Mouse (Mus musculus) liver, adult 2 months (tissue): ENCODE measurements around the gene Rims1. TPM values are rescaled to one million over a fixed set of nuclear protein-coding genes. Genes with fewer than 3 reads are reported as not detected.

Experiments
- DNase-seq: peaks from one replicate; pipeline ENCODE4 v3.0.0-alpha.2; 2011; ENCODE audit warnings: low read depth, low spot score; ENCODE audit errors: extremely low read depth
- H3K27ac ChIP-seq: fragments of 200-500 bp; replicated peaks from 2 replicates; pipeline ENCODE4 v1.5.1; 2012; ENCODE audit warnings: low read depth, mild to moderate bottlenecking, control low read depth, inconsistent platforms, low read length; ENCODE audit not compliant: insufficient read depth
- H3K27me3 ChIP-seq: fragments of 200-500 bp; 2 replicates; pipeline ENCODE4 v1.6.1; 2012; ENCODE audit warnings: mild to moderate bottlenecking, moderate library complexity, low read length, inconsistent platforms; ENCODE audit not compliant: control insufficient read depth, insufficient read depth
- H3K36me3 ChIP-seq: fragments of 200-500 bp; 2 replicates; pipeline ENCODE4 v1.6.1; 2012; ENCODE audit warnings: low read length, inconsistent platforms; ENCODE audit not compliant: control insufficient read depth, insufficient read depth
- H3K4me1 ChIP-seq: fragments of 200-500 bp; 2 replicates; pipeline ENCODE4 v1.6.1; 2011; ENCODE audit warnings: low read length; ENCODE audit not compliant: control insufficient read depth, insufficient read depth
- H3K4me3 ChIP-seq: fragments of 200-500 bp; 2 replicates; pipeline ENCODE4 v1.5.1; 2011; ENCODE audit warnings: low read depth, mild to moderate bottlenecking, control low read depth, low read length, moderate library complexity; ENCODE audit not compliant: insufficient read depth
- H3K79me2 ChIP-seq: fragments of 200-500 bp; 2 replicates; pipeline ENCODE4 v1.6.1; 2012; ENCODE audit warnings: inconsistent platforms, mild to moderate bottlenecking, low read length, moderate library complexity; ENCODE audit not compliant: control insufficient read depth, insufficient read depth
- H3K9ac ChIP-seq: fragments of 200-500 bp; 2 replicates; pipeline ENCODE4 v1.6.1; 2012; ENCODE audit warnings: low read depth, mild to moderate bottlenecking, control low read depth, inconsistent platforms, low read length
- CTCF ChIP-seq: fragments of 200-500 bp; IDR thresholded peaks from 2 replicates; pipeline ENCODE4 v1.5.1; 2011; ENCODE audit warnings: low read depth, low read length, control low read depth
- POLR2A ChIP-seq: fragments of 200-500 bp; IDR thresholded peaks from 2 replicates; pipeline ENCODE4 v1.6.1; 2011; ENCODE audit warnings: low read length, control low read depth; ENCODE audit not compliant: insufficient read depth; ENCODE audit errors: extremely low read depth
- WGBS: fragments of 180-500 bp; shearing (Covaris S2); methylation state at CpG from one replicate; pipeline ENCODE4 v1.1.7; 2018; 5-methylcytosine and 5-hydroxymethylcytosine counted together
- polyA plus RNA-seq: library from polyadenylated mRNA; depleted of rRNA; stranded (reverse); fragments of >200 nt; gene quantifications from 2 replicates; pipeline ENCODE4 v1.2.3, GENCODE M21; 2012
- total RNA-seq: library from RNA; depleted of rRNA; stranded (reverse); fragments of >200 nt; gene quantifications from 2 replicates; pipeline ENCODE4 v1.2.3, GENCODE M21; 2014

Gene Rims1
- total and polyA plus RNA-seq, 2 experiments: under 0.01 TPM; not detected in 1

GRCm38 (mm10) chr1:22338914-22339313 lies 466.9 kb downstream of the Rims1 start:
- DNase-seq: no peak

GRCm38 (mm10) chr1:22320941-22321676 lies 484.7 kb downstream of the Rims1 start:
- H3K79me2 ChIP-seq: no peaks in the 10 kb centered on the region
- no peaks in the 10 kb centered on the region for H3K27me3 ChIP-seq
- H3K27ac ChIP-seq: no peak overlapping the region
- H3K36me3 ChIP-seq: no peaks in the 10 kb centered on the region
- WGBS: 78% methylated on average over 6 of the region's 6 CpGs
- H3K9ac ChIP-seq: no peak overlapping the region
- H3K4me1 ChIP-seq: no peaks in the 10 kb centered on the region
- TF ChIP-seq CTCF (no peak), POLR2A (no peak)
- no peak overlapping the region for H3K4me3 ChIP-seq
- no peak for DNase-seq

More at GRCm38 (mm10) chr1:22338914-22339313, 466.9 kb downstream of the Rims1 start:
- 85% methylated on average over 9 of the region's 9 CpGs for WGBS
- H3K36me3 ChIP-seq: no peaks in the 10 kb centered on the region
- H3K9ac ChIP-seq: no peak overlapping the region
- TF ChIP-seq CTCF (no peak), POLR2A (no peak)
- H3K4me1 ChIP-seq: no peaks in the 10 kb centered on the region
- H3K79me2 ChIP-seq: no peaks in the 10 kb centered on the region
- no peak overlapping the region for H3K4me3 ChIP-seq
- no peak overlapping the region for H3K27ac ChIP-seq
- no peaks in the 10 kb centered on the region for H3K27me3 ChIP-seq

- H3K9ac ChIP-seq: no peak overlapping the region
- H3K4me3 ChIP-seq: no peak overlapping the region
- 9% methylated on average over 2 of the region's 2 CpGs for WGBS
- peaks cover 4% of the 10 kb centered on the region for H3K4me1 ChIP-seq
- no peaks in the 10 kb centered on the region for H3K79me2 ChIP-seq
- no peaks in the 10 kb centered on the region for H3K36me3 ChIP-seq
- H3K27ac ChIP-seq: no peak overlapping the region
- TF ChIP-seq CTCF (no peak), POLR2A (no peak)
- peak; percentile 67 for DNase-seq
- no peaks in the 10 kb centered on the region for H3K27me3 ChIP-seq
These were observed 490.3 kb downstream of the Rims1 start for GRCm38 (mm10) chr1:22315537-22315936.

GRCm38 (mm10) chr1:22311471-22311870 lies 494.3 kb downstream of the Rims1 start:
- DNase-seq: no peak
- Histone ChIP-seq H3K4me1 (peaks cover 4% of the 10 kb centered on the region), H3K79me2 (no peaks in the 10 kb centered on the region), H3K9ac (no peak overlapping the region), H3K27me3 (no peaks in the 10 kb centered on the region), H3K27ac (no peak overlapping the region), H3K36me3 (no peaks in the 10 kb centered on the region), H3K4me3 (no peak overlapping the region)
- WGBS: 92% methylated on average over 7 of the region's 7 CpGs
- TF ChIP-seq CTCF (no peak), POLR2A (no peak)

GRCm38 (mm10) chr1:22306519-22306918 lies 499.3 kb downstream of the Rims1 start:
- no peaks in the 10 kb centered on the region for H3K36me3 ChIP-seq
- H3K9ac ChIP-seq: no peak overlapping the region
- H3K27me3 ChIP-seq: no peaks in the 10 kb centered on the region
- H3K79me2 ChIP-seq: no peaks in the 10 kb centered on the region
- no peaks in the 10 kb centered on the region for H3K4me1 ChIP-seq
- H3K27ac ChIP-seq: no peak overlapping the region
- TF ChIP-seq POLR2A (no peak), CTCF (no peak)
- 78% methylated on average over 5 of the region's 5 CpGs for WGBS
- no peak overlapping the region for H3K4me3 ChIP-seq
- no peak for DNase-seq

- no peaks in the 10 kb centered on the region for H3K27me3 ChIP-seq
- H3K9ac ChIP-seq: no peak overlapping the region
- WGBS: 80% methylated on average over 1 of the region's 1 CpGs
- H3K79me2 ChIP-seq: no peaks in the 10 kb centered on the region
- DNase-seq: no peak
- TF ChIP-seq POLR2A (no peak), CTCF (no peak)
- no peaks in the 10 kb centered on the region for H3K4me1 ChIP-seq
- no peak overlapping the region for H3K4me3 ChIP-seq
- H3K27ac ChIP-seq: no peak overlapping the region
- no peaks in the 10 kb centered on the region for H3K36me3 ChIP-seq
These were observed 499.9 kb downstream of the Rims1 start for GRCm38 (mm10) chr1:22305932-22306331.
